Mouse (Mus musculus) adrenal gland, adult 8-10 months (tissue): ENCODE measurements around the gene Siah1a. TPM values are rescaled to one million over a fixed set of nuclear protein-coding genes. Genes with fewer than 3 reads are reported as not detected.
A peak's percentile ranks its signal among the peaks of the same experiment; 100 is the strongest.

Experiments used
- DNase-seq: peaks from one replicate; pipeline ENCODE4 v3.0.0; 2022
- total RNA-seq, 4 experiments: library from RNA; stranded (reverse); gene quantifications; 2 replicates each; pipeline ENCODE4 v1.2.4; 2022

Gene Siah1a
- 10 to 100 TPM; 17.7 to 23.7 (median 19.7) TPM for total RNA-seq

DNA sequence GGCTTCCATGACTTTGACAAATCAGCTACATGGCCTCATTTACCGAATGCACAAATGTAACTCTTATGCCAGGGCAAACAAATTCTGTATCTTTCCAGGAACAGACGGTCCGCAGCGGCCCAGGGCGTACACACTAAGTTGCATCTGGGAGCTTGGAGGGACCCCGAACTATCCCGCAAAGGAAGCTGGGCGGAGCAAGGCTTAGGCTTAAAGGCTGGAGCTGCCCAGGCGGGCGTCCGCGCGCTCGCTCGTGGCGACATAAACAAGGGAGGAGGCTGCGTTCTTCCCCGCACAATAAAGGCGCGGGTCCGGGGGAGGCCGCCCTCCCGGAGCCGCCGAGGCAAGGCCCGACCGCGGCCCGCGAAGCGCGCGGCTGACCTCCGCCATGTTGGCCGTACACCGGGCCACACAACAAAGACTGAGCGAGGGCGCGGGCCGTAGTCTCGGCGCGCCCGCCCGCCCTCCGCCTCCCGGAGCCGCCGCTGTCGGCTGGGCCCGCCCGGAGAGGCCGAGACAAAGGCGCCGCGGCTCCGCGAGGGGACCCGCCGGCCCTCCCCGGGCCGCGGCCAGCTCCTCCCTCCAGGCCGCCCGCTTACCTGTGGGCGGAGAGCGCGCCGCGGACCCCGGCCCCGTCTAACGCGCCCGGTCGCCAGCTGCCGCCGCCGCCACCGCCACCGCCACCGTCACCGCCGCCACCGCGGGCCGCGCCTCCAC is at the start of gene Siah1a, which contains the start of gene Gm10638:
TSS of gene Siah1a (minus strand) at position 714 of the 714 bp plus-strand sequence.
TSS of gene Gm10638 (plus strand) at position 479 of the 714 bp plus-strand sequence.
- DNase-seq: peak; percentile 58

DNA sequence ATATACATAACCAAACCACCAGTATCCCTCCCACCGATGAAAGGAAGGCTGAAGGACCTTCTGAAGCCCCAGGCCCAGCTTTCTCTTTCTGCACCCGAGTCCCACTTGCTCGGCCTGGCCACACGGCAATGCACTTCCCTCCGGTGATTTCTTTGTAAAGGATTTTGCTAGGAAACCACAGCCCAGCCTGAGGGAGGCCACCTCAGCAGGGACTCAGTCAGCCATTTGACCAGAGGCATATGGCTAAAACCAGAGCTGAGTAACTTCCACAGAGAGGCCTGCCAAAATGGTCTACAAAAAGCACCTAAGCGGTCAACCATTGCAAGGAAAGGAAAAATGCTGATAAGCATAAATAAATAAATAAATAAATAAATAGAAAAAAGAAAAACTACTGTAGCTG is 49.0 kb upstream of the Siah1a start:
- DNase-seq: no peak

DNA sequence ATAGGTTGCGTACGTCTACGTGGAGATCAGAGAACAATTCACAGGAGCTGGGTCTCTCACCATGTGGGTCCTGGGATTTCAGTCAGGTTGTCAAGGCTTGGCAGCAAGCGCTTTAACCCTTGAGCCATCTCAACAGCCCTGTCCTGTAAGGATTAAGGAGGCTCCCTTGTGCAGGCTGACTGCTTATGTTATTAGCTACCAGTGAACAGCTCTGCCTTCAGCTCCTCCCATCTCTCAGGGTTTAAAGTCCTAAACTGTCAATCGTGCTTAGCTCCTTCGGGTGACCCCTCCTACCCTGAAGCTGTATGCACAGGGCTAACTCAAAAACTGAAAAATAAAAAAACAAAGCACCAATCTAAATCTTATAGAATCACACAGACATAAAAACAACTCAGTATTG is 45.8 kb upstream of the Siah1a start:
- no peak for DNase-seq

DNA sequence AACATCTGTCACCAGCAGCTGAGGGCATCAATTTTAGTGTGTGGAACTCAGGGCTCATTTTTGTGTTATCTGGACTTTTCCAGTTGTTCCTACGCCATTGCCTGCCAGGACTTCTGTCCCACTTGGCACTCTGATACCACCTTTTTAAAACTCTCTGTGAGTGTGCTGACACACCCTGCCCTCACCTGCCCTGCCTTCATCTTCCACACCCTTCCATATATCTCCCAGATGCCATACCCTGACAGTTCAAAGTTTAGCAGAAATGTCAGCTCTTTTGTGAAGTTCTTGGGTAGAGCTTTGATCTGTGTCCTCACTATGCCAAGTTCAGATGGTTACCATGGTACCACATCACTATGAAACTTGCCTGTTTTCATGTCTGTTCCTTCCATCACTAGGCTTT is 43.8 kb upstream of the Siah1a start:
- DNase-seq: no peak

DNA sequence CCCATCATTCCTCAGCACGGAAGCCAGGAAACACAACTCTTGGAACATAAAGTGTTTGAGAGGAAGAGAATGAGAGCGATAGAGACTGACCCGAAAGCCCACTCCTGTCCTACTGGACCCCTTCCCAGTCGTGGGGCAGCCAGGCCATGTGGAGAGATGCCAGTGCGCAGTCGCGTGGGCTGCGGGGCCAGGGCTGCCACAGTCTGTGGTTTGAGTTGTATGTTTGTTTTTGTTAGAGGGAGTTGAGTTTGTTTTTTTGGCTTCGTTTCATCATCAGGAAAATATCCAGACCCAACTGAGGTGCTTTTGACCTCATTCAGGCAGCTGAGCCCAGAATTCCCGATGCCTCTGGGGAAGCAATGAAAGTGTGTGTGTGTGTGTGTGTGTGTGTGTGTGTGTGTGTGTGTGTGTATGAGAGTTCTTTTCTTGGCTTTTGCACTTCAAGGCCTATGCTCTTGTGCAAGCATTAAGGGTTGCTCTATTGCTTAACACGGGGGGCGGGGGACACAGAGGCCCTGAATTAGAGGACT is 42.2 kb upstream of the Siah1a start:
- no peak for DNase-seq

DNA sequence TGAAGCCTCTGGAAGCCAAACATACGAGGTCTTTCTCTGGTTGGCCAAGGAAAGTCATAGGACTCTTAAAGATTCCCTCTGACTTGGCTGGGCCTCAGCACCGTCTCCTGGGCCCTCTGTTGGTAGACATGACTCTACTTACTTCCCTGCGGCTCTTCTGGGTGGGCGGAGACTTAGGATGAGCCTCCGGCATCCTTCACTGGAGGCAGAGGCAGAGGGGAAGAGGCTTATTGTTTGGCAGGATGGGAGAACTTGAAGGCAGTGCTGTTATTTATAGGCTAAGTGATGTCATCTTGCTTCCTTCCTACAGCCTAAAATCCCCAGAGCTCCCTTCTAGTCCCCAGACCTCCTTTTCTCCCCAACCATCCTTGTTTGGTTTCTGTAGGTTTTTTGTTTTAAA is 40.8 kb upstream of the Siah1a start:
- DNase-seq: no peak

DNA sequence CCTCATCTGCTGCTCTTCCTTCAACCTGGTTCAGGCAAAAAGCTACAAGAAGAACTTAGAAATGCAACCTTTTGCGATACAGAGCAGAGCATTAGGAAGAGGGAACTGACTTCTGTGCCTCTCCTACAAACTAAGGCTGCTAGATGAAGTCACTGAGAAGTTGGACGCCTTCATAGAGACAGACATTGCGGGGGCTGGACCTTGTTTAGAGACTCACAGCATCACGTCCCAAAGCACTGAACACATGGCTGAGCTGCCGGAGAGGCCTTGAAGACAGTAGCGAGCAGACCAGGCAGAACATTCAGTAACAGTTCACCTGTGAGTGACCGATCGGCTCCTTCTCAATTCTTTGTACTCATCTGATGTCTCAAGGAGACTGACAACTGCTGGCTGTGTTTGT is 35.4 kb upstream of the Siah1a start:
- DNase-seq: no peak

DNA sequence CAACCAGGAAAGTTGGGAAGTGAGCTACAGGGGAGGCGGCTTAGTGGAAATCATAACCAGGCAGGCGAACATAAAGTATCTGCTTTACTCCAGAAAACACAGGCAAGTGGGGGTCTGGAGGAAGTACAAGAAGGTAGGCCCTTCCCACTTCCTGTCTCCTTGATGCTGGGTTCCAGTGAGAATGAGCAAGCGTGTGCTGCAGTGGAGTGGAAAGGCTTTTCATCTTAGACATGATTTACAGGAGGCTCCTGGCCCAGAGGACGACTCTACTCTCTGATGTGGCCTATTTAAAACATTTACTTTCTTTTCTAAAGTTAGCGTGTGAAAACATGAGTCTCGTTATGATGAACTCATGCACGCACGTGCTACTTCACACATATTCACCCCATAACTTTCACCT is 33.5 kb upstream of the Siah1a start:
- no peak for DNase-seq

DNA sequence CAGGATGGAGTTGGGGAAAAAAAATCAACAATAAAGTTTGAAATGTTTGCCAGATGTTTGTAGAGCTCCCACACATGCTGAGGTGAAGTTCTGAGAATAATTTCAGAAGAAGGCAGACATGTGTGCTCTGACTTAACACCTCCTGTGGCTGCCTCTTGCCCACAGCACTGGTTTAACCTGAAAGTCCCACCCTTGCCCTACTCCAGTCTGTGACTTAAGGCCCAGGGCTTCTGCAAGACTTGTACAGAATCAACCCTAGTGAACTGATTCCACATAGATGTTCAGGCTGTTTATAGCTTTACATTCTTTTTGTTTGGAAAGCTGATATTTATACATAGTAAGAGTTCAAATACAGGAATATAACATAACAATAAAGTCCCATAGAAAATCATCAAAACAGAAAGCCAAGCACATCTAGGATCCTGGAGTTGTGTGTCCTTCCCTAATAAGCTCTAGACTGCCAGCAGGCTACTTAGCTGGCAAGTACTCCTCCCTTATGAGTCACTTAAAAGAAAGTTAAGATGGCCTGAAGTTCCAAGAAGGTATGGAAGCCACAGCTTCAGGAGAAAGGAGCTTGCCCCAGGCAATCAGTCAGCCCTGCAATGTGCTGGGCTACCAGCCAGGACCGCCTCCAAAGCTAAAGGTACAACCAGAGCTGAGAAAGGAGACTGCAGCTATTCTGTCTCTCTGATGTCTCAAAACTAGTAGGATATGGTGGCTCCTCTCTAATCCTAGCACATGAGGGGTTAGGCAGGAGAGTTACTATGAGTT is 24.4 kb upstream of the Siah1a start:
- DNase-seq: no peak

DNA sequence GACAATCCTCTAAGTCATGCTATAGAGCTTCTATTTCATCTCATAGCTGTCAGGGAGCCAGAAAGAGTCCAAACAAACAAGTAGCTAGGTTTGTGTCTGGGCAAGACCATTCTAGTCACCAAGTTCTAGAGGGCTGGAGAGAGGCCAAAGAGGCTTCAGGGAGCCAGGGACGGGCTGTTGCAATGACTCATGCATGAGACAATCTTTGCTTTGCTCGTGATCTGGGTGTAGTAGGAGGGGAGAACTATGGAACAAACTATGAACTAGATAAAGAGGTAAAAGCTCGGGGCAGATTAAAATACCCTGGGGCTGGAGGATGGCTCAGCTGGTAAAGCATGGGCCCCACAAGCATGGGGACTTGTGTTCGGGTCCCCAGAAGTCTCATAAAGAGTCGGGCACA is 22.8 kb upstream of the Siah1a start:
- DNase-seq: peak; percentile 73

DNA sequence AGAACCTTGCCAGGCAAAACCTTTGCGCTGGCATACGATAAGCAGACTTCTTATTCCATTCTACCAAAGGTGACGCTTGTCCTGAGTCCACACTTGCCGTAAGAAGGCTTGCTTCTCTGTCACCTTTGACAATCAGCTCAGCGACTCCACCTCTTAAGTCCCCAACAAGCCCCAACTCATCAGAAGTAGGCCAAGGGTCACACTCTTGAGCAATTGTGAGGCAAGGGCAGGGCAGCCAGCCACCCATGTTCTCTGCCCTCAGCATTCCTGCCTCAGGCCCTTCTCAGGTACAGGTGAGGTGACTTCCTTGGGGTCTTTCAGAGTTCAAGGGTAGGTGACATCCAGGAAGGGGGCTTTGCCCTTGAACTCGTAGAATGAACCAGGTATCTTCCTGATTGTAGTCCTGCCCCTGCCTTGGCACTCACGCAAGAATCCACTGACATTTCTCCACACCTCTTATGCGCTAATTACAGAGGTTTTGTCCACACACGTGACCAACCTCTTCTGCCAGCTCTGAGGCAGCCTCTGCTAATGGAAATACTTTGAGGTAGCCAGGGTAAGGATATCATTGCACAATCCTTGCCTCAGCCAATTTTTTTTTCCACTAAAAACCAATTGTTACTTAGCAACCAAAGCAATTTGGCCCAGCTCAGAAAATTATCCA is 20.9 kb upstream of the Siah1a start:
- no peak for DNase-seq

DNA sequence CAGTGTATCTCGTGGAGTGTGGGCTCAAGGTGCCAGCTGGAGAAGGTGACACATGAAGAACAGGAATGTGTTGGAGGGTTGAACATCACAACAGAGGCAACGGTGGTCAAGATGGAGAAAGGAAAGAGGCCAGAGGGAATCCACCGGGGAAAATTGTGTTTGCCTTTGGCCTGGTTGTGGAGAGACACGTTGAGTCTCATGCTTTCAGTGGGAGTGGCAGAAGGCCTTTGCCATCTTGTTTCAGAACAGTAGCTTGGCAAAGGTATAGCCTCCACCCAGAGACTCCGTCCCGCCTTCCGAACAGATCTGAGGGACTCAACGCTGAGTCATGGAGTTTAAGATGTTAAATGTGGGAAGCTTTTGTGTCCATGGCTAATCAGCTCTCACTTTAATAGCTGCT is 19.9 kb upstream of the Siah1a start:
- DNase-seq: no peak

DNA sequence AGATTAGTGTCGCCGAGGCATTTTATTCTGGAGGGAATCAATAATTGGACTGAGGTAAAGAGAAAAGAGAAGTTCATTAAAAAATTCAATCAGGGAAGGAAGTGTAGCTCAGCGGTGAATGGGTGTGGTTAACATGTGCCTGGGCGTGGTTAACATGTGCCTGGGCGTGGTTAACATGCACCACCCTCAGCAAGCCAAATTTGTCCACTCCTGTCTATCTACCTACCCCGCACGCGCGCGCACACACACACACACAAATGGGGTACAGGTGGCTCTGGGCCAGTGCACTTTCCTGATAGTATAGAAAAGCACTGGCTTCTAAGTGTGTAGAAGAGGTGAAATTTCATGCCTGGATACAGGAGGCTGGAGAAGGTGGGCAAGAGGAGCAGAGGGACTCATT is 19.4 kb upstream of the Siah1a start:
- no peak for DNase-seq

DNA sequence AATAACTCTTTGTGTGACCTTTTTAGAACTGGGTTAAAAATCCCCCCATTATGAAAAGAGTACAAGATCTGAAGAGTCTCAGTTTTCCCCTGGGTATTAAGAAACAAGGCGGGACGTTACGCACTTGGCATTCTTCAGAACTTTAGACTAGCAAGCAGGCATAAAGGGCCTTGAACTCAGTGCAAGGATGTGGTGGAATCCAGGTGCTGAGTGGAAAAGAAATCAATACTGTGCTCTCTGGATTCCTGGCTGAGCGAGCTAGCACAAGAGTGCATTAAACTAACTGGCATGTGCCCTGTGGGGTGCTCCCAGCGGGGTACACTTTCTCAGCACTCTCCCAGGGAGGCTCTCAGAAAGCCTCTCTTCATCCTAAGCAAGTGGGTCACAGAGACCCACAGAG is 17.1 kb upstream of the Siah1a start:
- DNase-seq: no peak

DNA sequence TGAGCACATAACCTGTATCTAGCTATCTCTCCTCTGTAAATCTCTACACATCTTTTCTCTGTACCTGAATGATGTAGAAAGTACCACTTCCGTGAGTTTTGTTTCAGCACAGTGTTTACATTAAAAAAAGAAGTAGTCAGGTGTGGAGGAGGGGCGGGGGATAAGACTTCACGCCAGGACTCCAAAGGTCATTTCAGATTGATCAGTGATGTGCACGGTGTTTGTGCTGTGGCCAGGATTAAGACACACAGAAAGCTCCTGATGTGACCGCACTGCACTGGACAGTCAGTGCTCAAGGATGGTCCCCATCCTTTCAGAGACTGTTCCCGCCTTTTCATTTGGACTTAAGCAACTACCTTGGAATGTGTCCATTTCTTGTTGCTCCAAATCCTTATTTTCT is 15.0 kb upstream of the Siah1a start:
- DNase-seq: no peak

DNA sequence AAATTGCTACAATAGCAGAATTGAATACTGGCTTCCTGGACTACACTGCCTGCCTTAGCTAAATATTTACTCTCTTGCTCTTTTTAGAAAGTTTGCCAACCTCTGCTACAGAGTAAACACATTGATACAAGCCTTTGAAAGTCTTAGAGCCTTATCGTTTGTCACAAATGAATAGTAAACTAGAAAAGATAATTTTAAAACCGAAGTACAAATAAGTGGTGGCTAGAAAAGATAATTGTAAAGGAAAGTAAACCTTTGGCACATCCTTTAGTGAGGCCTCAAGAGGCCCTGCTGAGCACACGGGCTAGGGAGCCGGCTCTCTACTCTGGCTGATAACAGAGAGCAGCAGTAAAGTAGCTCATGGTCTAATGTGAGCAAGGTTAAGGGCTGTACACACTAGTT is 13.4 kb upstream of the Siah1a start:
- no peak for DNase-seq

DNA sequence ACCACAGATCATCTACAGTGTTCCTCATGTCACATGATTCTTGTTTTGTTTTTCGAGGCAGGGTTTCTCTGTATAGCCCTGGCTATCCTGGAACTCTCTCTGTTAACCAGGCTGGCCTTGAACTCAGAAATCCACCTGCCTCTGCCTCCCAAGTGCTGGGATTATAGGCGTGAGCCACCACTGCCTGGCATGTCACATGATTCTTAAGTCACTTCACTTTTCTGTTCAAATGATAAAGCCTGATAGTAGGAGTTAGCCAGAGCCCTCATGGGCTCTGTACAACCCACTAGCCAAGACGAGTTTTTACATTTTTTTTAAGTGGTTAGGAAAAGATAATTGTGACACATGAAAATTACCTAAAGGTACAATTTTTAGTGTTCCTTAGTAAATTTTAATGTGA is 12.9 kb upstream of the Siah1a start:
- DNase-seq: no peak

DNA sequence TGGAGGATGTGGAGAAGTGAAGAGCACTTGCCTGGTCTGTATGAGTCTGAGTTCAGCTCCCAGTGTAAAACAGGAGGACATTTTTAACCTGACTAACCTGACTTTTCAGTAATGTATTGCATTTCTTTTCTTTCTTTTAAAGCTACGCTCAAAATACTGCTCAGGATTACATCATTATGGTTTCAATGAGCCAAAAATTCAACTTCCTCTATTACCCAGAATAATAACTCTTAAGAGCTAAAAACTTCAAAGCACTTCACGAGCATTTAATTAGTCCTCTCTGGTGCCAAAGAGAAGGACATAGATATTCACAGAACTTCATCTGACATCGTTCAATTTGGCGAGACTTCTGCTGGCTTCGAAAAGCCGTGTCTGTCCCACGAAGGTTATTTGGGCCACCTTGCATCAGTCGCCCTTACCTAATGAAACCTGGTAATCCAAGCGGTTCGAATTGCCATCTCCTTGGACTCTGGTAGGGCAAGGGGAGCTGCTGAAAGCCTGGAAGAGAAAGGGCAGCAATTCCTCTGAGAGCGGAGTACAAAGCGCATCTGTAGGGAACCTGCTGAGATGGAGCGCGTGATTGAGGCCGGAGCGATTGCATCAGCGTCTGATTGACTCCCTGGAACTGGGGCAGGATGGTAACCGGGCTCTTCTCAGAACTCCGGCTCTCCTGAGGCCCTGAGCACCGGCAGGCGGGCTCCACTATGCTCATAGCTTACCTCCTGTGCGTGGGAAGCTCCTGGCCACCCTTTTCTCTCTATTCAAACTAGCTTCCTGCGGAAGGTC is 11.4 kb upstream of the Siah1a start:
- peak; percentile 34 for DNase-seq

DNA sequence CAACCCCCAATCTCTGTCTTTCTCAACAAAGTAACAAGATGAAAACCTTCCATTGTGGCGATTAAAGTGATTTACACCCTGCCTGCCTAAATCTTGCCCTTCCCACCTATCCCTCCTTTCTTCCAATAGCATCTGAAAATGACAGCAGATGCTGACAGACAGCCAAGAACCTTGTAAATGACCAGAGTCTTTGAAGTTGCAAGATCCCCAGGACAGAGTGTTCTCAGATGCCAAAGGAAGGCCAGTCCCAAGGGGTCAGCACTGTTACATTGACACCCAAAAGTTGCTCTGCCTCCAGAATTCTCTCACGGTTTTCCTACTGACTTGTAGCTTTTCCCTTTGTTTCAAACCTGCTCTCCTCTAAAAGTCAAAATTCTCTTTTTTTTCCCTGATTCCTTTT is 4.1 kb upstream of the Siah1a start:
- DNase-seq: no peak

DNA sequence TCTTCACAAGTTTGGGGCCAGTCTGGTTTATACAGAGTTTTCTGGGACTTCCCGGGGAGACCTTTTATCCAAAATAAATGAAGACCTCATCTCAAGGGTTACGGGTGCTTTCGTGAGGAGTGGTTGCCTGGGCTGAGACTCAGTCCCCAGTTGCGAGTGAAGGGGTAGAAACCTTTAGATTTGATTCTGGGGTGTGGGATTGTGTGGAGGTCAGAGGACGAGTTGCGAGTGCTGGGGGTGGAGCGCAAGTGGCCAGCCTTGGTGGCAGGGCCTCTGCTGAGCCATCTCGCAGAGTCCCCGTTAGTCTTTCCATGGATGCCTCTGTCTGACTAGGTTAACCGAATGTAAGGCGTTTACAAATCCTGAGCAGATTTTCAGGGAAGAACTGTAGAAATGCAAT is 777 bp upstream of the Siah1a start:
- no peak for DNase-seq

DNA sequence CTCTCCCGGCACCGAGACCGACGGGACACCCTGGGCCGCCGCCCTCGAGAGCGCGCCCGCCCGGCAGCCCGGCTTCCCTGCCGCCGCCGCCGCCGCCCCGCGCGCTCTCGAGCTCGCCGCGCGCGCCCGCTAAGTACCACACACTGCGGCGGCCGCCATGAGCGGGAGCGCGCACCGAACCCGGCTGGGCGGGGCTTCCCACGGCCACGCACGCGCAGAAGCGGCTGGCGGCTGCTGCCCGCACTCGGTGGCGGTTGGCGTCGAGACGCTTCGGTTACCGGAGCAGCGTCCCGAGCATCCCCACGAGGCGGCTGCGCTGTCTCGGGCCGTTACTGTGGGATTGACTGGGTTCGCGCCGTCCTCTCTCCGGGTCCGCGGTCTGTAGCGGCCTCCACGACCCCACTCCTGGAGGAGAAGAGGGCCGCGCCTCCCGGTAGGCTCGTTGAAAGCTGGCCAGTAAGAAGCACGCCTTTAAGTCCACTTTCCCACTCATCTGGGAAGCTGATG is 254 bp upstream of the Siah1a start:
- DNase-seq: peak; percentile 86
